Mouse (Mus musculus) thymus, postnatal 4 days (tissue): ENCODE results near the gene Cer1.

Source experiments
- DNase-seq: peaks from one replicate; pipeline ENCODE4 v3.0.0; 2021

Cer1 gene

DNA sequence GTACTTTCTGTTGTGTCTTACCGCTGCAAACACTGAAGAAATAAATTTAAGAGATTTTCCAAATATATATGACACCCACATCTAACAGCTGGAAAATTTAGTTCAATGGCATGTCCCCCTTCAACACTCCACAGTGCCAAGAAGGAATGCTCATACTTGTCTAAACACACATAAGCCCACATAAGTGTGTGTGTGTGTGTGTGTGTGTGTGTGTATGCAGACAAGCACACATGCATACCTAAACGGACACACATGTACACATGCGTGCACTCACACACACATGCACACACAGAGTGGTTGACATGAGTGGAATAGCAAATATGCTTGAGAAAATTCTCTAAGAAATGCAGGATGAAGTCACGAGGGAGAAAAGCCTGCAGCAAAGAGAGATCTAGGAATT is 12.4 kb downstream of the Cer1 start:
- no peak for DNase-seq

DNA sequence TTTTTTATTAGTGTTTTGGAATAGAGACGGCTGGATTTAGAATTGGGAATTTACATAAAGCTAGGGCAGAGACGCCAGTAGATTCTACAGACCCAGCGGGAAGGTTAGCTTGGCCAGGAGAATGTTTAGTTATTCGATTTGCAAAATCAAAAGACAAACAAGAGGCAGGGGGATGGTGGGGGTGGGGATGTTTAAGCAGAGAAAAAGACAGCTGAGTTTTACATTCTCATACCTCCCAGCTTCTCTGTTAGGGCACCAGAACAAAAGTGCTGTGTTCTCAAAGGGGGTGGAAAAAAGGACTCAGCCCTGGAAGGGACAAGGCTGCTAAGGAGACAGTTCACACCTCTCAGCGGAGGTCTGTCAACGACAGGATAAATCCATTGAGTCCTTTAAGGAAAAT is 12.8 kb downstream of the Cer1 start:
- DNase-seq, result no peak

DNA sequence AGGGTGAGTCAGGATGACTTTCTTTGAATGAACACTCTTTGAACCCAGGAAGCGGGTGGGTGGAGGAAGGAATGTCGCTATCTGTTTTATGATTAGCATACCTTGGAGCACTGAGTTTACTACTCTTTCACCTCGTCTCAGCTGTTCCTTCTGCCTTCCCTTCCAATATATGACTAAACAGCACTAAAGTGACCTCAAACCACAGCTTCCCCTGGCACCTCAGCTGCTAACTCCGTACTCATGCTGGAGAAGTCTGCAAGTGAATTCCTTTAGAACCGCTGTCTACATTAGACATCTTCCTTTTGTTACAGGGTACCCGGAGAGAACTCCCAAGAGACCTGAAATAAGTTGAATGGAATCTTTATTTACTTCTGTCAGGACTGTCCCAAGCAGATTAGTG is 14.0 kb downstream of the Cer1 start:
- no peak for DNase-seq

DNA sequence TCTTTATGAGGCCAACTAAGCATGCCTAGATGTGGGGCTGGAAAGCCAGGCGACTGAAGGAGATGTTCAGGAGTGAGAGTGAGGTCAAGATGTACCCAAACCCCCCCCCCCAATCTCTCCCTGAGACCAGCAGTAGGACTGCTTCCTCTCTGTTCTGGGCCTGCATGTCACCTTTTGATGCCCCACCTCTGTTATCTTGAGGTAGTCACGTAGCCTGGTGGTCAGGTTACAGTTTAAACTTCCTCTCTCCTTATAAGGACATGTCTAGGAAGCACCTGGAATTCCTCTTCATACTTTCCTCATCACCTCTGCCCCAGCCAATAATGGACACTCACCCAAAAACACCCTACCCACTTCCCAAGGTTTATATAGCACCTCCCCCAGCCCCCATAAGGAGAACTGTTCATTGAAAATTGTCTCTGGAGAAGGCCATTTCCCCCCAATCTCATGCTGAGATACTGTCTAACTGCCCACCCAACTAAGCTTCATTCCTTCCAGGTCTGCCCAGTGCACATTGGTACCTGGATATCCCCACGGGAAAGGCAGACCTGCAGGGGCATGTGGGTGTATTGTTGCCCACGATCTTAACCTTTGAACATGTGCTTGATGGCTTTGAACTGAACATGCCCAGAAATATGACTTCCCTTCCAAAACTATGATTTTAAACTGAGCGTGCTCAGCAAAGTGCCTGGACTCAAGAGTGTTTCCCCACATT is 17.1 kb downstream of the Cer1 start:
- no peak for DNase-seq

DNA sequence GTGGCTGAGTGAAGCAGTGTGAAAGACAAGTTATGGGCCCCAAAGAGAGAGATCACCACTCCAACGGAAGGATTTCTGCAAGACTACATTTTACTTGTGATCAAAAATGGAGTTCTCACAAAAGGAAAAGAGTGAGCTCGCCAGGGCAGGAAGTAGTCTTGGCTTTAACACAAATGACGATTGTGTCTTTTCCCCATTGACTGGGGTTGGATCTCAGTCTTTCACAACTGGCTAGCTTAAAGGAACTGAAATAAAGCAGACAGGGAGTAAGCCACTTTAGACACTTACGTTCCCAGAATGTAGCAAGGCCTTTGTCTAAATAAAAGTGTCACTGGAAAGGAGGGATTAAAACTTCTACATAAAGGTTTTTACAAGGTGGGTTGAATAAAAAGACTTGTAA is 17.8 kb downstream of the Cer1 start:
- DNase-seq, result no peak

DNA sequence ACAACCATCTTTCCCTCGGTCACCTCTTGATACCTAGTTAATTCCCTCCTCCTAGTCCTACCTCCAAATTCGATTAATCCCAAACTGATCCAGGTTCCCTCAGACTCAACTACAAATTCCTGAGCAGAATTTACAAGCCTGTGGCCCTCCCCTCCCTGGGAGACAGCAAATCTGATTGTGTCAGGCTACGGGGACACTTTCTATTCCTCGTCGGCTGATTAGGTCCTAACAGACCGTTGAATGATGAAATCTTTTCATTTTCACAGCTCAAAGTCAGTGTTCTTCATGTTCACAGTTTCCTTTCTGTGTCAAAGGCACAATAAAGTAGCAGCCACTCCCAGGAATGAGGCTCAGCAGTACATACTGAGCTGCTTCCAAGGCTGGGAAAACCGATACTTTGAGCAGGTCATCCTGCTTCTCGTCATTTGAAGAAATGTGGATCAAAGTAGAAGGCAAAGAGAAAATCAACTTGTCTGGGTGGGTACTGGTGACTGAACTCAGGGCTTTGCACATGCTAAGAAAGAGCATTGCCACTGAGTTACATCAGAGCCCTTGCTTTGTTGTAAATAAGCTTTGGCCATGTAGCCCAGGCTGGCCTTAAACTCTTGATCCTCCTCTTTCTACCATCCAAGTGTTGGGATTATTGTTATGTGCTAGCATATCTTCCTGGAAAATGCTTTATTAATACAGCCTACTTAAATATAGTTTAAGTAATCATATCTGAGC is 19.8 kb downstream of the Cer1 start:
- DNase-seq, result no peak

DNA sequence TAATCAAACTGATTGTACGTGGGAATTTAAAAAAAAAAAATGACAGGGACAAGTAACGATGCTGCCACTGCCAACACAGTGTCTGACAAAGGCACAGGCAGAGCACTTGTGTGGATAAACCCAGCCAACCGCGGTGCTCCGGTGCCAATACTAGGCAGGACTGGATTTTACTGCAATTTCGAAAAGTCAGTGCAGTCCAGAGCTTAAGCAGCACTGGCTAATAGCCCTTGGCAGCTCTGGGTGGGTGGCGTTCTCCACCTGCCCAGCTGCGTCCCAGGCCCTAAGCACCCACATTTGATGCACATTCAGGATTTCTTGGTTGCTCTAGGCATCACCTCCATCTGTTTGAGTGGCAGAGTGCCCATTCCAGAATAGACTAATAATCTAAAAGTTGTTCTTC is 21.6 kb downstream of the Cer1 start:
- DNase-seq, result no peak

DNA sequence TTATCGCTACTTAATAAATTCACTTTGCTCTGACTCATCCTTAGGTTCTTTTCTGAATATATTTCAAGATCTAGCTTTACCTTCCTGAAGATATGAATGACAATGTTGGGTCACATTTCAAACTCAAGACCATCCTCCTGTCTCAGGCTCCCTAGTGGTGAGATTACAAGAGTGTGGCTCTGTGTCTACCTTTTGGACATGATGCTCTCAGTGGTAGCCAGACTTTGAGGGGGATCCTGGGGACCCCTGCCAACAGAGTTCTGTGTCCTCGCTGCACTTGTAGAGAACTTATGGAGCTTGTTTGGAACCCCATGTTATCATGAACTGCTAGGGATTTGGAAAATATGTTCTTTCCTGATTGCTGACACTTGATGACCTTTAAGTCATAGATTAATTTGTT is 23.5 kb downstream of the Cer1 start:
- DNase-seq, result no peak

DNA sequence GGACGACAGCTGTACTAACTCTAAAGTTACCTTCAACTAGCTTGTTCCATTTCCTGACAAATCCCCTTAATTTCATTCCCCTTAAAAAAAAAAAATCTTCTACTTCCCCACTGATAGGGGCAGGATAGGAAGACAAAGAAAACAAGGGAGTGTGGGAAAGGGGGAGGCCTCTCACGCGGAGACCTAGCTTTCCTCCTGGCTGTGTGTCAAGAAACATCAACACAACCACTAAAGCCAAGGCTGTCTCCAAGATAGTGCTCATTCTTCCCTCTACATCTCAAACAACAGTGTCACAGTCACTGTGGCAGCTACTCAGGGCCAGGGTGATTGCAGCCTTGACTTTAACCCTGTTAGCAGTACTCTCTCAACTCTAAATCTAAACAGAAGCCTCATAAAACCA is 24.4 kb downstream of the Cer1 start:
- DNase-seq, result no peak

DNA sequence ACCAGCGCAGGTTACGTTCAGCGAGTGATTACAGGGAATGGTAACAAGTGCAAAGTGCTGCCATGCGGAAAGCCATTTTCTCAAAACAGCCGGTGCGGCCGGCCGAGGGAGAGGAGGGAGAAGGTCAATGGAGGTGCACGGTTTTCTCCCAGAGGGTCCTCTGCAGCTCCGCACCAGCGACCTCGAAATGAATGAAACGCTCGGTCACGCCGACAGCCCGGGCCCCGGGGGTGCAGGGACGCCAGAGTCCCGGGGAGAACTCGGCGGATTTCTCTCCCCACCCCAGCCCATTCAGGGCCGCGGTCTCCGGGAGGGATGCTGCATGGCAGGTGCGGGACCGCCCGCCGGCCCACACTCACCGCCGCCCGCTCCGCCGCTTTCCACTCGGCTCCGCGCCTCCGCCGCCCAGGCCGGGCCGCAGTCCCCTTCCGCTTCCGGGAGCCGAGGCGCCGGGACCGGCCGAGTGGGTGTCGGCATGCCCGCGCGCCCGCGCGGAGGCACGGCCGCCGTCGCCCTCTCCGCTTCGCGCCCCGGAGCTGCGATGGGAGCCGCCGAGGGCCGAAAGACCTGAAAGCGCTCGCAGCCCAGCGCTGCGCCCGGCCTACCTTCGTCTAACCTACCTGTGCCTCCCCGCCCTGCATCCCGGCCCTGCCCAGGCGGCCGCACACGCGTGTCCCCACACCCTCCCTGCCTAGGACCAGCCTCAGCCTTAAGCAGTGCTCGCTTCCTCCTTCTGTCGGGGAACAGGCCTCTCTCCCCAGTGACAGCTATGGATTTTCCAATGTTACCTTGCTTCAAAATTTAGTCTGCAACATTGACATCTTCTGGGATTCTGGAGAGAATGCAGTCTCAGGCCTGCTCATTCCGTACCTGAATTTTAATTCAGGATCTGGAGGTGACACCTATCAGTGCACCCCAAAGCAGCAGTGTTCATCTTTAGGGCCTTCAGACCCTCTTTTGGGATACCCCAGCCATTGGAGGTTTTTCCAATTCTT is 25.5 kb downstream of the Cer1 start, which contains the start of gene Zdhhc21:
Zdhhc21 (minus strand) TSS at position 828 of the 995 bp plus-strand sequence.
- DNase-seq, result peak; percentile 89

DNA sequence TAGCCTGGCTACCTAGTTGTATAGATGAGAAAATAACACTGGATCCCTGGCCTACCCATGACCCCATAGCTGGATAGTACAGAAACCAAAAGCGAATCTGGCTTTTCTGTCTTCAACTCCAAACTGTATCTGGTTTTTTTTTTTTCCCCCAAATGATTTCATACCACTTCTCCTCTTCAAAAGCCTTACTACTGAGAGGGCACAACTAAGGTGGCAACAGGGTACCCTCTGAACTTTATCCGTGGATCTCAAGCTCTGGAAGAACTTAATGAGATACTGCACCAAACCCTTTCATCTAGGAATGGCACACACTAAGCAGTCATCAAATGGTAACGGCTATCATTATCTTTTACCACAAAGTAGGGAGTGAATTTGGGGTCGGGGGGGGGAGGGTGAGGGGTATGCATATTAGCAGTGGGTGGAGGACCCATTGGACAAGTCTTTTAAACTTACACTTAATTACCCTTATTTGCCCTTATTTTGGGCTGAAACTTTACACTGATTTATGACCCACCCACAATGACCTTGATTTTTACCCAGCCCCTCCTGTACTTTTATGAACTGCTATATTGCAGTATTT is 26.4 kb downstream of the Cer1 start:
- DNase-seq, result no peak

DNA sequence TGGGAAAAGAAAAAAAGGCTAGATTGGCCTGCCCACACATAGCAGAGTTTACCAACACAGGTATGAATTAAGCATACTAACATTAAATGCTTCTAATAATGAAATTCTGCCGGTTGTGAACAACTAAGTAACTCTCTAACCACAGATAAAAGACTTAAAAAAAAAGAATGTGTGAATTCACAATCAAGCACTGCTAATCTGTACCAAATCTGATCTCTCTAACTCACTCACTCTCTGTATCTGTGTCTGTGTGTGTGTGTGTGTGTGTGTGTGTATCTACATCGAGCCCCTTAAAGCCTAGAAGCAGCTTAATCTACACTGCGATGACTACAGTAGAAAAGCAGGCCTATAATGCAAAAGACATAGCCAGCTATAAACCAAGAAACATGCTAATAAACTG is 28.0 kb downstream of the Cer1 start:
- no peak for DNase-seq

DNA sequence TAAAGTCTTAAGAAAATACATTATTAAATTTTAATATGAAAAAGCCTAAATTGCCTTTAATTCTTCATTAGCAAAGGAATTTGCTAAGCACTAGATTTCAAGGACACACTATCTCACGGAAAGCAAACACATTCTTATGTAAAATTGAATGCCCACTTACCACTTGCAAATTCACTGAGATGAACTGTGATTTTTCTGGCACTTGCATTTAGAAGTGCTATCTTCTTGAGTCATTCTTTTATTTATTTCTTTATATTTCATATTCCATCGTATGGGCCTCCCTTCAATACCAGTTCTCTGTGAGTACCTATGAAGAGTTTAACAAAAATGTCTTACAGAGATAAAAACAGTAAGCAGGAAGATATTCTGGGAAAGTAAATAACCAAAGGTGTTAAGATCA is 31.1 kb downstream of the Cer1 start:
- DNase-seq, result no peak

DNA sequence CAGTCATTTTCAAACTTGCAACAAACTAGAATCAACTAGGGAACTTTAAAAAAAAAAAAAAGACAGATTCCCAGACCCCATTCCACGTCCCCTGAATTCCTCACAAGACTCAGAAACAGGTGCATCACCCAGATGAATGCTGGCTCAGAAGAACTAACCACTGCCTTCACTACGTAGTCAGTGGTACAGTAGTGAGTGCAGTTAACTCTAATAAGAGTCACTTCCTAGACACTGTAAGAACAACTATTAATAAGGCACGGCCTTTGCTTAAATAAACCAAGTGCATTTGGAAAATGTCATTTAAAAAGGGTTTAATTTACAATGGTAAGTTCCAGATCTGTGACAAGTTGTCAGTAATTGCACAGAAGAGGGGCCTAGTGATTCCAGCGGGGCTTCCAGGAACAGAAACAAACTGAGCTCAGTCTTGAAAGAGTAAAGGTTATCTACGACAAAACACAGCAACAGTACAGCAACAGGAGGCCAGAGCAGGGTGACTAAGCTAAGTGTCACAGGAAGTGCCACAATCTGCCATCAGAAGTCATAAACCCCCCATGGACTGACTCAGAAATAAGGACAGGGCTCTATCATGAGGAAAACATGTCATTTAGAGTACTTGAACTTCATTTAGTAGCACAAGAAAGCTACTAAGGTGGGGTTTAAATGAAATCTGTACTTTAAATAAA is 36.3 kb downstream of the Cer1 start:
- DNase-seq, result no peak

DNA sequence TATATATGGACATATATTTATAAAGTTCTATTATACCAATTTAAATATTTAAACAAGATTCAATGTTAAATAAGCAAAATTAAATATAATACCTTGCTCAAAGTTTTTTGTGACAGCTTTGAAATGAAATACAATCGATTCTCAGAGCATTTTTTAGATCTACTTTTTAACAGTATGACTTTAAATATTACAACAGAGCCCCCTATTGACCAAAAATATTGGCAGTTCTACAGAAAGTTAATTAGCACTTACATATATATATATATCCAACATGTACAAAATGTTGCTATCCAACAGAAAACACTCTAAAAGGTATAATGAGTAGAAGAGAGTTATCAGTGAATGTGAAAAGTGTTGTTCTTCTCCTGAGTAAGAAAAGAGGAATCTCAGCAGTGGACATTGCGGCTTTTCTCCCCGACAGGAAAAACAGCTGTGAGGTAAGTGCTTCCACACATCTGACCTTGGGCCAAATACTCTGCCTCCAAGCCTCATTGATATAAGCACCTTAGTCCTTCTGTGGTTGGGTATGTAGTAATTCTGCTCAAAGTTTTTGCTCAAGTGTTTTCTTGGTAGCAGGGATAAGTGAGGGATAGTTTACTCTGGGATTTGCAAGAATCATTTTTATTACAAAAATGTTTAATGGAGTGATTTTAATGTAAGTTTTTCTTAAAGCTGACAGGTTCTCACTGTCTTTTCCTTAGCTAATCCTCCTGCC is 47.3 kb downstream of the Cer1 start:
- no peak for DNase-seq
